Mouse (Mus musculus) limb, embryonic 11.5 days (tissue): ENCODE measurements around the gene Sphk2. TPM values are rescaled to one million over a fixed set of nuclear protein-coding genes. Genes with fewer than 3 reads are reported as not detected.

ENCODE experiments used
- ATAC-seq: fragments of 200-750 bp; cut with Nextera tagmentation; 2 replicates; pipeline ENCODE4 v1.8.0; 2017; ENCODE audit warnings: low read depth; ENCODE audit not compliant: insufficient number of reproducible peaks, low FRiP score, low TSS enrichment
- DNase-seq: peaks from one replicate; pipeline ENCODE4 v3.0.0-alpha.2; 2015; ENCODE audit warnings: low spot score
- H3K27ac ChIP-seq: fragments of 300-500 bp; sonication (generic); replicated peaks from 2 replicates; pipeline ENCODE4 v1.5.1; 2014; ENCODE audit warnings: low read depth, mild to moderate bottlenecking, low read length
- H3K27me3 ChIP-seq: fragments of 300-500 bp; sonication (generic); 2 replicates; pipeline ENCODE4 v1.6.1; 2014; ENCODE audit warnings: mild to moderate bottlenecking, low read length, mixed read lengths; ENCODE audit not compliant: control insufficient read depth, insufficient read depth
- H3K36me3 ChIP-seq: fragments of 300-500 bp; sonication (generic); 2 replicates; pipeline ENCODE4 v1.6.1; 2014; ENCODE audit warnings: mild to moderate bottlenecking, low read length, moderate library complexity, mixed read lengths; ENCODE audit not compliant: control insufficient read depth, insufficient read depth
- H3K4me1 ChIP-seq: fragments of 300-500 bp; sonication (generic); 2 replicates; pipeline ENCODE4 v1.6.1; 2014; ENCODE audit warnings: low read length, mixed read lengths; ENCODE audit not compliant: control insufficient read depth, insufficient read depth
- H3K4me2 ChIP-seq: fragments of 300-500 bp; sonication (generic); 2 replicates; pipeline ENCODE4 v1.6.1; 2014; ENCODE audit warnings: low read depth, mild to moderate bottlenecking, moderate library complexity; ENCODE audit not compliant: severe bottlenecking
- H3K4me3 ChIP-seq: fragments of 300-500 bp; sonication (generic); 2 replicates; pipeline ENCODE4 v1.5.1; 2014; ENCODE audit warnings: low read depth, low read length
- H3K9ac ChIP-seq: fragments of 300-500 bp; sonication (generic); 2 replicates; pipeline ENCODE4 v1.6.1; 2014; ENCODE audit warnings: mild to moderate bottlenecking, low read length
- H3K9me3 ChIP-seq: fragments of 300-500 bp; sonication (generic); 2 replicates; pipeline ENCODE4 v1.6.1; 2016; ENCODE audit warnings: low read length; ENCODE audit not compliant: control insufficient read depth
- WGBS: fragments of 180-500 bp; shearing (Covaris S2); extraction: QIAGEN DNeasy Blood & Tissue Kit; methylation state at CpG from one replicate; pipeline ENCODE4 v1.1.7; 2014; 5-methylcytosine and 5-hydroxymethylcytosine counted together
- polyA plus RNA-seq: library from polyadenylated mRNA; unstranded; fragments of >200 nt; fragmentation: Nextera tagmentation; extraction: Ambion mirVana; gene quantifications from 2 replicates; pipeline ENCODE4 v1.2.1, GENCODE M21; 2014

The Sphk2 gene
- polyA plus RNA-seq, 1 experiment from 2014 or later: 28.4 TPM

DNA sequence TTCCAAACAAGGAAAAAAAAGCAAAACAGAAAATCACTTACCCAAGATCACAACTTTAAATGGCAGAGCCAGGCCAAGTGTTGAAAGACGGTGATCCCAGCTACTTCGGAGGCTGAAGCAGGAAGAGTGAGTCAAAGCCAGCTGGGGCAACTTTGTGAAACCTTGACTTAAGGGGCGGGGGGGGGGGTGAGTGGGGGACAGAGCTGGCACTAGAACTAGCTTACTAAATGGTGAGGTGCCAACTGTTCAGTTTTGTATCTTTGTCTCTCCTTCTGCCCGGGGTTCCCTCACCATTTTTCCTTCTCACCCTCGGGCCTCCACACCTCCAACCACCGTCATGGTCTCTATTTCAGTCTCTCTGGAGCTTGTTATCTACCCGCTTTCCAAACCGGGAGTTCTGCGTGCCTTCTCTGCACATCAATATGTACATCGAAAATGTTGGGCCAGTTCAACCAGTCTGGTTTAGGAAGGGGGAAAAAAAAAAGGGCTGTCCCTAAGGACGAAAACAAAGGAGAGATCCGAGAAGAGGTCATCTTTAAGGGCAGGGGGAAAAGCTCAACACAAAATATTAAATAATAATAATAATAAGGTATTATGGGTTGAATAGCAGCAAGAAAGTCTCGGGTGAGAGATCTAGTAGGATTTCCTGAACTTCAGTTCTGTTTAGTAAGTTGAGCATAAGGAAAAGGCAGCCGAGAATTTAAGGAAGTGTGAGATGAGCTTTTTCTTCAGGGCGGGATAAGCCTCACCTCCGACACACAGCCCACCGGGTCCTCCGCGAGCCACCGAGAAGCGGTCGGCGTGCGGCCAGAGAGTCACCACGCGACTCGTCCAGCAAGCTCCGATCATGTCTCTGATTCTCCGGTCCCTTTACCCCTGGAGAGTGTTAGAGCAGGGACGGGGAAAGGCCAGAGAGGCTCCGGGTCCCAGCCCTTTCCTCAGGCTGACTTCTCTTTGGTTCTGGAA, 567 bp downstream of the Sphk2 start:
- Histone ChIP-seq H3K4me2 (peak overlapping the region; percentile 72), H3K27ac (peak overlapping the region; percentile 68; the same call in 1 of the 2 replicates), H3K4me3 (peak overlapping the region; percentile 98), H3K4me1 (peaks cover 23% of the 10 kb centered on the region), H3K9ac (peak overlapping the region; percentile 98), H3K27me3 (no peaks in the 10 kb centered on the region), H3K9me3 (no peaks in the 10 kb centered on the region), H3K36me3 (peaks cover 28% of the 10 kb centered on the region)
- DNase-seq (no peak), ATAC-seq (peak; percentile 32; the same call in 1 of the 2 replicates)
- 11% methylated on average over 31 of the region's 31 CpGs for WGBS

- peak overlapping the region; percentile 94 for H3K4me2 ChIP-seq
- DNase-seq (no peak), ATAC-seq (no peak)
- H3K27ac ChIP-seq: no peak overlapping the region
- H3K4me3 ChIP-seq: peak overlapping the region; percentile 98
- H3K27me3 ChIP-seq: no peaks in the 10 kb centered on the region
- peaks cover 23% of the 10 kb centered on the region for H3K4me1 ChIP-seq
- WGBS: 90% methylated on average over 3 of the region's 3 CpGs
- no peaks in the 10 kb centered on the region for H3K9me3 ChIP-seq
- peaks cover 34% of the 10 kb centered on the region for H3K36me3 ChIP-seq
- H3K9ac ChIP-seq: no peak overlapping the region; the same call in 1 of the 2 replicates
These were observed 1.3 kb downstream of the Sphk2 start for GRCm38 (mm10) chr7:45716460-45716857.

DNA sequence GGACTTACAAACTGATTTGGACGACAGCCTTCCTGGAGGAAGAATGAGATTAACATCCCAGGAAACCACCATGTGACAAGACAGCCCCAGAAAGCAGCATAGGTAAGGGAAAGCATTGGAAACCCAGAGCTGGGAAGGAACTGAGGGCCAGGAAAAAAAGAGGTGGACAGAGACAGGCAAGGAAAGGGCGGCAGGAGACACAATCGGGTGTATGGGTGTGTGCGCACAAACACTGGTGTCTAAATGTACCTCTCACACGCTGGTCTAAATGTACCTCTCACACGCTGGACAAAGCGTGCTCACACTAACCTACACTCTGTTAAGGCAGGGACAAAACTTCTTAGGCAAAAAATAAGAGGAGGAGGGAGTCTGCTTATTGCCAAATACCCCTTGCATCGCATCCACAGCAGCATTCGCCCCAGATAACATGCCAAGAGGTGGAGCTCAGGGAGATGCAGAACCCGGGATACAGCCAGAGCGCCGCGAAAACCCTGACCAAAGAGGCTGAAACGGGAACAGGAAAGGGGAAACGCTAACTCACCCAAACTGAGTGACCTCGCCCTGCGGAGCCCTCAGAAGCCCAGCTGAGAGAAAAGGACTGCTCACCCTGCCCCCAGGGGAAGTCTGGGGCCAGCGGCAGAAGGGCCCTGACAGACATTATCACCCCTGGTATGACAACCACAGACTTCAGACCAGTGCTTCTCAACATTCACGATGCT, 1.9 kb downstream of the Sphk2 start:
- Histone ChIP-seq H3K27ac (no peak overlapping the region; the same call in 1 of the 2 replicates), H3K9ac (no peak overlapping the region; the same call in 1 of the 2 replicates), H3K27me3 (no peaks in the 10 kb centered on the region), H3K4me2 (peak overlapping the region; percentile 94), H3K4me1 (peaks cover 23% of the 10 kb centered on the region), H3K9me3 (no peaks in the 10 kb centered on the region), H3K4me3 (peak overlapping the region; percentile 98), H3K36me3 (peaks cover 33% of the 10 kb centered on the region)
- no peak for ATAC-seq
- 87% methylated on average over 19 of the region's 19 CpGs for WGBS
- DNase-seq: no peak

DNA sequence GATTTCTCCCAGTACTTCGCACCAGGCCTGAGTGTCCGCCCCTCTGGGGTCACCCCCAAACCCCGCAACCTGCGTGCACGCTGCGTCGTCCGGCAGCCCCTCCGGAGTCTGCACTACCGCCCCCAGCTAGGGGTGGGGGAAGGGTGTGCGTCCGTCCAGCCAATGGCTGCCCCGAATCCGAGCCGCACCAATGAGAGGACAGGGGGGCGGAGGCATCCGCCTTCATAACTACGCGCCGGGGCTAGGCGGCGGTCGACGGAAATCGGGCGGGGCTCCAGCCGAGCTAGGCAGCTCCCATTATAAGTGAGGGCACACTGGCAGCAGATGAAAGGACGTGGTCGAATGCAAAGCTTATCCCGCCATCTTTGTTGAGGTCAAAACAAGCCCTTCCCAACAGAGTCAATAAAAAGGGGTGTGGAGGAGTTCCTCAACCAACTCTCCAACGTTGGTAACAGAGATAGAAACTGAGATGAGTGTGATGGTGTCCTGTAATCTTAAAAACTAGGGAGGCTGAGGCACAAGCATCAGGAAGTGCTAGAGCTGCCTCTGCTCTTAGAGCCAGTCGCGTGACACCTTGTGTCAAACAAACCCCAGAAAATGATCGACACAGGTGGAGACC, 2.6 kb downstream of the Sphk2 start, which contains the start of gene Rpl18:
Gene Rpl18, plus strand, starts transcription at position 368 of the 619 bp plus-strand sequence.
- peaks cover 23% of the 10 kb centered on the region for H3K4me1 ChIP-seq
- DNase-seq: peak; percentile 95
- ATAC-seq: peak; percentile 90
- WGBS: 8% methylated on average over 34 of the region's 34 CpGs
- H3K9ac ChIP-seq: peak within 1 kb of the TSS; percentile 68
- H3K36me3 ChIP-seq: peaks cover 31% of the 10 kb centered on the region; the same call in 1 of the 2 replicates
- H3K4me3 ChIP-seq: peak within 1 kb of the TSS; percentile 98
- peak within 1 kb of the TSS; percentile 12; the same call in 1 of the 2 replicates for H3K27ac ChIP-seq
- no peaks in the 10 kb centered on the region for H3K27me3 ChIP-seq
- peak within 1 kb of the TSS; percentile 94 for H3K4me2 ChIP-seq
- no peaks in the 10 kb centered on the region for H3K9me3 ChIP-seq

GRCm38 (mm10) chr7:45714630-45715089, 3.1 kb downstream of the Sphk2 start:
- H3K9ac ChIP-seq: peak overlapping the region; percentile 68
- peak overlapping the region; percentile 98 for H3K4me3 ChIP-seq
- ATAC-seq: no peak; the same call in 1 of the 2 replicates
- H3K4me1 ChIP-seq: peaks cover 21% of the 10 kb centered on the region
- no peaks in the 10 kb centered on the region for H3K27me3 ChIP-seq
- no peaks in the 10 kb centered on the region for H3K9me3 ChIP-seq
- peaks cover 28% of the 10 kb centered on the region; the same call in 1 of the 2 replicates for H3K36me3 ChIP-seq
- 12% methylated on average over 14 of the region's 14 CpGs for WGBS
- DNase-seq: no peak
- H3K27ac ChIP-seq: 0 out of 2 replicates have a peak overlapping the region, but pooled peaks have one; percentile 12
- H3K4me2 ChIP-seq: peak overlapping the region; percentile 94

DNA sequence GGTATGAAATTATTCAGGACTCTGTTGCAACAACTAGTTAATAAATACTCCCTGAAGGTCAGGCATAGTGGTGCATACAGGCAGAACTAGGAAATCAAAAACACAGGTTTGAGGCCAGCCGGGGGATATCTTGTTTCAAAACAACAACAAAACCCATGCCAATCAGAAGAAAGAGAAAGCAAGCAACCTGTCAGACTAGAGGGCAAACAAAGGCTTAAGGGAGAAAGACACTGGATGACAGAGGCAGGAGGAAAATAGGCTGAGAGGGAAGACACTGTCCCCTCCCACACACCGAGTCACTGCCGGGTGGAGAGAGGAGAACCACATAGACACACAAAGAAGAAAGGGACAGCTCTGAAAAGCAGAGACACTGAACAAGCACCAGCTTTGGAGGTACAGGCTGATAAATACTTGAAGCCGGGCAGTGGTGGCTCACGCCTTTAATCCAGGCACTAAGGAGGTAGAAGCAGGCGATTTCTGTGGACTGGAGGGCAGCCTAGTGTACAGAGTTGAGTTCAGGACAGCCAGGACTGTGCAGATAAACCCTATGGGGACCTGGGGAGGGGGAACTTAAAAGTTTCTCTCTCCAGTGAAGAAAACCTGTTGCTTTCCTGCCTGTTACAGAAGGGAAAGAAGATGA, 3.8 kb downstream of the Sphk2 start:
- no peak overlapping the region for H3K27ac ChIP-seq
- H3K27me3 ChIP-seq: no peaks in the 10 kb centered on the region
- 84% methylated on average over 6 of the region's 6 CpGs for WGBS
- DNase-seq: no peak
- H3K4me1 ChIP-seq: peaks cover 23% of the 10 kb centered on the region
- ATAC-seq: no peak
- H3K9ac ChIP-seq: no peak overlapping the region
- H3K4me2 ChIP-seq: peak overlapping the region; percentile 94
- H3K9me3 ChIP-seq: no peaks in the 10 kb centered on the region
- H3K4me3 ChIP-seq: peak overlapping the region; percentile 98
- peaks cover 23% of the 10 kb centered on the region; the same call in 1 of the 2 replicates for H3K36me3 ChIP-seq

GRCm38 (mm10) chr7:45713396-45713795, 4.4 kb downstream of the Sphk2 start:
- ATAC-seq (no peak), DNase-seq (no peak)
- WGBS: 95% methylated on average over 16 of the region's 16 CpGs
- H3K27ac ChIP-seq: no peak overlapping the region
- peaks cover 29% of the 10 kb centered on the region for H3K4me1 ChIP-seq
- H3K9ac ChIP-seq: no peak overlapping the region
- no peaks in the 10 kb centered on the region for H3K27me3 ChIP-seq
- peaks cover 23% of the 10 kb centered on the region; the same call in 1 of the 2 replicates for H3K36me3 ChIP-seq
- no peak overlapping the region for H3K4me2 ChIP-seq
- no peak overlapping the region for H3K4me3 ChIP-seq
- H3K9me3 ChIP-seq: no peaks in the 10 kb centered on the region
